Mouse (Mus musculus) MEL (cell line): ENCODE measurements around the gene Slit2. TPM values are rescaled to one million over a fixed set of nuclear protein-coding genes. Genes with fewer than 3 reads are reported as not detected.

Source experiments
- DNase-seq: peaks from one replicate; pipeline ENCODE4 v3.0.0; 2011; ENCODE audit warnings: low read depth, low spot score
- H3K27ac ChIP-seq: 2 replicates; pipeline ENCODE4 v1.5.1; 2012; ENCODE audit warnings: low read depth, mild to moderate bottlenecking, control low read depth, low read length, moderate library complexity; ENCODE audit not compliant: control insufficient read depth
- H3K27me3 ChIP-seq, 2 experiments: fragments of 150-350 bp in 1 of 2; sonication (generic) in 1 of 2; 2 replicates each; pipeline ENCODE4 v1.6.1; 2012; ENCODE audit warnings: low read length in 2 of 2, mild to moderate bottlenecking in 2 of 2, improper control_type of control experiment in 1 of 2, moderate library complexity in 1 of 2; ENCODE audit not compliant: insufficient read depth in 2 of 2, control insufficient read depth in 1 of 2
- H3K36me3 ChIP-seq, 2 experiments: 2 replicates each; pipeline ENCODE4 v1.6.1; 2012 to 2014; ENCODE audit warnings: low read length in 2 of 2, improper control_type of control experiment in 1 of 2, inconsistent platforms in 1 of 2, mild to moderate bottlenecking in 1 of 2; ENCODE audit not compliant: insufficient read depth in 2 of 2, control insufficient read depth in 1 of 2
- H3K4me1 ChIP-seq, 2 experiments: fragments of 150-350 bp in 1 of 2; sonication (generic) in 1 of 2; 2 replicates each; pipeline ENCODE4 v1.6.1; 2012; ENCODE audit warnings: low read length in 2 of 2, improper control_type of control experiment in 1 of 2, mild to moderate bottlenecking in 1 of 2; ENCODE audit not compliant: insufficient read depth in 2 of 2, control insufficient read depth in 1 of 2
- H3K4me3 ChIP-seq, 2 experiments: fragments of 150-350 bp in 1 of 2; sonication (generic) in 1 of 2; 2 replicates each; pipeline ENCODE4 v1.5.1; 2012; ENCODE audit warnings: low read depth in 2 of 2, low read length in 2 of 2, mild to moderate bottlenecking in 2 of 2, moderate library complexity in 2 of 2, control low read depth in 1 of 2, improper control_type of control experiment in 1 of 2; ENCODE audit not compliant: control insufficient read depth in 1 of 2, insufficient read depth in 1 of 2
- H3K79me2 ChIP-seq: 2 replicates; pipeline ENCODE4 v1.6.1; 2012; ENCODE audit warnings: mild to moderate bottlenecking, low read length, moderate library complexity; ENCODE audit not compliant: control insufficient read depth, poor library complexity, insufficient read depth
- H3K9ac ChIP-seq: 2 replicates; pipeline ENCODE4 v1.6.1; 2012; ENCODE audit warnings: low read depth, mild to moderate bottlenecking, control low read depth, low read length, moderate library complexity; ENCODE audit not compliant: control insufficient read depth, poor library complexity, severe bottlenecking
- H3K9me3 ChIP-seq: fragments of 150-350 bp; sonication (generic); replicated peaks from 2 replicates; pipeline ENCODE4 v1.6.1; 2012; ENCODE audit warnings: mild to moderate bottlenecking, low read length, improper control_type of control experiment, moderate library complexity; ENCODE audit not compliant: insufficient read depth
- CHD2 ChIP-seq: IDR thresholded peaks from 2 replicates; pipeline ENCODE4 v1.6.1; 2011; ENCODE audit warnings: low read length, improper control_type of control experiment
- CTCF ChIP-seq, 3 experiments: IDR thresholded peaks in 2 of 3; conservative IDR thresholded peaks in 1 of 3; 2 replicates each; pipeline ENCODE4 v1.5.1; 2011 to 2012; ENCODE audit warnings: low read length in 3 of 3, low read depth in 2 of 3, mild to moderate bottlenecking in 2 of 3, improper control_type of control experiment in 1 of 3, inconsistent platforms in 1 of 3, mixed read lengths in 1 of 3, moderate library complexity in 1 of 3; ENCODE audit not compliant: control insufficient read depth in 1 of 3, insufficient read depth in 1 of 3, poor library complexity in 1 of 3, severe bottlenecking in 1 of 3
- GABPA ChIP-seq: IDR thresholded peaks from 2 replicates; pipeline ENCODE4 v1.6.1; 2012; ENCODE audit warnings: low read depth, mild to moderate bottlenecking, inconsistent platforms, low read length, improper control_type of control experiment, moderate library complexity
- JUND ChIP-seq: IDR thresholded peaks from 2 replicates; pipeline ENCODE4 v1.6.1; 2011; ENCODE audit warnings: low read depth, mild to moderate bottlenecking, improper control_type of control experiment, low read length
- MAFK ChIP-seq: IDR thresholded peaks from 2 replicates; pipeline ENCODE4 v1.6.1; 2011; ENCODE audit warnings: low read depth, mild to moderate bottlenecking, low read length, improper control_type of control experiment, borderline replicate concordance
- MAX ChIP-seq: IDR thresholded peaks from 2 replicates; pipeline ENCODE4 v1.6.1; 2011; ENCODE audit warnings: low read length, improper control_type of control experiment
- MAZ ChIP-seq: IDR thresholded peaks from 2 replicates; pipeline ENCODE4 v1.6.1; 2012; ENCODE audit warnings: low read depth, mild to moderate bottlenecking, inconsistent platforms, low read length, improper control_type of control experiment
- MEF2A ChIP-seq: IDR thresholded peaks from 2 replicates; pipeline ENCODE4 v1.6.1; 2014; ENCODE audit warnings: low read depth, mild to moderate bottlenecking, inconsistent platforms, low read length, improper control_type of control experiment; ENCODE audit not compliant: poor library complexity, insufficient replicate concordance, severe bottlenecking; ENCODE audit errors: extremely low read depth
- MXI1 ChIP-seq: IDR thresholded peaks from 2 replicates; pipeline ENCODE4 v1.6.1; 2011; ENCODE audit warnings: mild to moderate bottlenecking, low read depth, low read length, improper control_type of control experiment
- MYB ChIP-seq: IDR thresholded peaks from 2 replicates; pipeline ENCODE4 v1.6.1; 2011; ENCODE audit warnings: mild to moderate bottlenecking, low read depth, low read length, improper control_type of control experiment
- POLR2A ChIP-seq, 2 experiments: IDR thresholded peaks; 2 replicates each; pipeline ENCODE4 v1.6.1; 2011 to 2012; ENCODE audit warnings: low read length in 2 of 2, mild to moderate bottlenecking in 2 of 2, control low read depth in 1 of 2, improper control_type of control experiment in 1 of 2, low read depth in 1 of 2, moderate library complexity in 1 of 2; ENCODE audit not compliant: control insufficient read depth in 1 of 2, insufficient read depth in 1 of 2, poor library complexity in 1 of 2
- POLR2AphosphoS2 ChIP-seq: IDR thresholded peaks from 2 replicates; pipeline ENCODE4 v1.6.1; 2011; ENCODE audit warnings: low read length, improper control_type of control experiment
- RAD21 ChIP-seq: IDR thresholded peaks from 2 replicates; pipeline ENCODE4 v1.6.1; 2011; ENCODE audit warnings: mild to moderate bottlenecking, low read depth, low read length, improper control_type of control experiment
- SIN3A ChIP-seq: IDR thresholded peaks from 2 replicates; pipeline ENCODE4 v1.6.1; 2012; ENCODE audit warnings: low read length, improper control_type of control experiment, inconsistent platforms
- SMC3 ChIP-seq: IDR thresholded peaks from 2 replicates; pipeline ENCODE4 v1.6.1; 2011; ENCODE audit warnings: low read depth, low read length, improper control_type of control experiment
- TAL1 ChIP-seq: IDR thresholded peaks from 2 replicates; pipeline ENCODE4 v1.6.1; 2012; ENCODE audit warnings: mild to moderate bottlenecking, inconsistent platforms, low read length, moderate library complexity, mixed read lengths
- TBP ChIP-seq: IDR thresholded peaks from 2 replicates; pipeline ENCODE4 v1.8.0; 2011; ENCODE audit warnings: low read depth, low read length, improper control_type of control experiment
- TCF12 ChIP-seq: IDR thresholded peaks from 2 replicates; pipeline ENCODE4 v1.6.1; 2014; ENCODE audit warnings: low read depth, mild to moderate bottlenecking, inconsistent platforms, low read length, improper control_type of control experiment, moderate library complexity
- UBTF ChIP-seq: IDR thresholded peaks from 2 replicates; pipeline ENCODE4 v1.6.1; 2012; ENCODE audit warnings: low read depth, mild to moderate bottlenecking, inconsistent platforms, low read length, improper control_type of control experiment, moderate library complexity, borderline replicate concordance; ENCODE audit not compliant: insufficient read depth
- ZC3H11A ChIP-seq: IDR thresholded peaks from 2 replicates; pipeline ENCODE4 v1.6.1; 2012; ENCODE audit warnings: low read depth, mild to moderate bottlenecking, inconsistent platforms, low read length, improper control_type of control experiment
- polyA plus RNA-seq, 2 experiments: library from polyadenylated mRNA; stranded (reverse) in 1 of 2; unstranded in 1 of 2; fragments of >175 nt in 1 of 2; fragments of >200 nt in 1 of 2; gene quantifications; 2 replicates each; pipeline versions ENCODE4 v1.2.1 to v1.2.4; 2012; ENCODE audit warnings: low replicate concordance in 2 of 2, low read depth in 1 of 2; ENCODE audit not compliant: insufficient read length in 2 of 2, insufficient read depth in 1 of 2, missing spikeins in 1 of 2
- total RNA-seq: library from RNA; depleted of rRNA; stranded (reverse); fragments of 300-350 nt; gene quantifications from 2 replicates; pipeline ENCODE4 v1.2.3, GENCODE M21; 2012

Gene Slit2
- total and polyA plus RNA-seq, 3 experiments = not detected

DNA sequence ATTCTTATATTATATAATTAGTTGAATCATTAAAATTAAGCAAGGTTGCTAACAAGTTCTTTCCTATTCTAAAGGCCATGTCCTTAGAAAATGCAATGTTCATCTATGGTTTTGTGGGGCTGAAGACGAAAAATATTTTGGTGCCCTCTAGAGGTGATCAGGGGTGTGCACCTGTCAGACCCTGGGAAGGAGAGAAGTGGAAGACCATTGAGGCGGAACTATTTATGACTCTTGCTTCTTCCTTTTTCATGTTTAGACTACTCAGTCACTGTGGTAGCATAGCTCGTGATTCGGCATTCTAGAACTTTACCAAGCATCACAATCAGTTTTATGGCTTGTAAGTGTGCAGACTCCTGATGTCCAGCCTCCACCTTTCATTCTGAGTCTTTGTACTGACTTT, 3.6 kb upstream of the Slit2 start:
- Histone ChIP-seq H3K27me3 (no peaks in the 10 kb centered on the region), H3K4me3 (no peak overlapping the region), H3K36me3 (no peaks in the 10 kb centered on the region), H3K79me2 (no peaks in the 10 kb centered on the region), H3K4me1 (no peaks in the 10 kb centered on the region), H3K9ac (no peak overlapping the region), H3K9me3 (no peaks in the 10 kb centered on the region), H3K27ac (no peak overlapping the region)
- TF ChIP-seq POLR2AphosphoS2 (no peak), MAX (no peak), TAL1 (no peak), MEF2A (no peak), CTCF (IDR thresholded peaks at IDR 0.05 in 2 of 3, conservative IDR thresholded peaks at IDR 0.05 in 1 of 3; ENCODE audit: control insufficient read depth in 1 of 3, insufficient read depth in 1 of 3, low read depth in 2 of 3, low read length in 3 of 3, poor library complexity in 1 of 3, severe bottlenecking in 1 of 3) (peak; percentile 17 to 35 (median 35); a peak in 5 of 6 replicates), MXI1 (no peak), TBP (no peak), SMC3 (peak; percentile 37), JUND (no peak), RAD21 (peak; percentile 30)
- peak; percentile 15 for DNase-seq

DNA sequence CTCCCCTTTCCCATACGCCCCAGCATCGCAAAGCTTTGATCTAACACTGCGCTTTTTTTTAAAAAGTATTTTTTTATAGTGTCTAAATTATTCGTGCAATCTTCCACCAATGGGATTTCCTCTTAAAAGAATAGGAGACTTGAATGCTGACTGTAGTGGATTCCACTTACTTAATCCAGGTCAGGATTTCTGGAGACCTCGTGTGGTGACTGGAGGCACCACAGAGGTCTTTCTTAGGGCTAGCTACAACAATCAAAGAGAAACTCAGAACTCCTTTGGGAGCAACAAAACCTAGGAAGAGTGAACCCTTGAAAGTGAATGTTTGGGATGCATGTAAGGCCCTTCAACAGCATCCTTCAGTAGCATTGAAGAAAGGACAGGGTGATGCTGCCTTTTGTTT, 2.5 kb upstream of the Slit2 start:
- Histone ChIP-seq H3K9ac (no peak overlapping the region), H3K4me3 (no peak overlapping the region), H3K4me1 (no peaks in the 10 kb centered on the region), H3K79me2 (no peaks in the 10 kb centered on the region), H3K27ac (no peak overlapping the region), H3K36me3 (no peaks in the 10 kb centered on the region), H3K27me3 (no peaks in the 10 kb centered on the region), H3K9me3 (no peaks in the 10 kb centered on the region)
- TF ChIP-seq MYB (no peak), TAL1 (no peak), POLR2AphosphoS2 (no peak), RAD21 (no peak), MAZ (no peak), MEF2A (no peak), POLR2A (IDR thresholded peaks at IDR 0.05; ENCODE audit: control insufficient read depth in 1 of 2, insufficient read depth in 1 of 2, low read depth in 1 of 2, low read length in 2 of 2, poor library complexity in 1 of 2) (no peak), MAFK (no peak), MAX (no peak), SMC3 (no peak), ZC3H11A (no peak), JUND (no peak)
- DNase-seq = no peak

DNA sequence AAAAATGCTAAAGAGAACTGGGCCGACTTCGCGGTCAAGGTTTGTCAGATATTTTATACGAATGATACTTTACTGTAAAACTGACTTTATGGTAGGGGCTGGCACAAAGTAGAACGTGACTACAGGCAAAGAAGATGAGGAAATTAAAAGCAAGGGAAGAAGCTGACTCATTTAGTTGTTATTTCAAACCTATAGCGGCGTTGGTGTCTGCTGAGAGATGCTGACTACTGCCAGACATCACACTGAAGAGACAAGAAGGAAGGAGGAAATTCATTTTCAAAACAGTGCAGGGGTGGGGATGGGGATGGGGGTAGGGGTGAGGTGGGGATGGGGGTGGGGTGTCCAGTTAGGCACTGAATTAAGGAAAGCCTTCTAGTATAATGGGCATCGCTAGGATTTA, 987 bp upstream of the Slit2 start:
- no peaks in the 10 kb centered on the region for H3K79me2 ChIP-seq
- H3K9ac ChIP-seq = no peak overlapping the region
- no peaks in the 10 kb centered on the region for H3K9me3 ChIP-seq
- DNase-seq = no peak
- H3K27me3 ChIP-seq = no peaks in the 10 kb centered on the region
- no peak overlapping the region for H3K4me3 ChIP-seq
- no peaks in the 10 kb centered on the region for H3K36me3 ChIP-seq
- no peak for TF ChIP-seq GABPA
- no peak for TF ChIP-seq RAD21
- TF ChIP-seq MXI1 = no peak
- TF ChIP-seq TCF12 = no peak
- no peak for TF ChIP-seq SMC3
- TF ChIP-seq TBP = no peak
- TF ChIP-seq ZC3H11A = no peak
- no peak for TF ChIP-seq UBTF
- no peak for TF ChIP-seq MAZ
- no peak for TF ChIP-seq CHD2
- no peak for TF ChIP-seq SIN3A
- no peak for TF ChIP-seq MAX
- H3K4me1 ChIP-seq = no peaks in the 10 kb centered on the region
- H3K27ac ChIP-seq = no peak overlapping the region
